Mouse (Mus musculus) erythroblast, adult 5-6 weeks (primary cell): ENCODE measurements around the gene Itgad. TPM values are rescaled to one million over a fixed set of nuclear protein-coding genes. Genes with fewer than 3 reads are reported as not detected.
"Not testable (repeated sequence)": the region's sequence is repeated elsewhere in the genome, so short reads cannot be mapped to it uniquely, and the experiment has no call there.

Experiments used
- ATAC-seq: replicated peaks from 2 replicates; pipeline ENCODE4 v1.8.0; 2016; ENCODE audit warnings: moderate number of reproducible peaks, mild to moderate bottlenecking, moderate TSS enrichment, inconsistent platforms; ENCODE audit not compliant: poor library complexity, low FRiP score, severe bottlenecking
- total RNA-seq, 2 experiments: library from RNA; stranded (forward) in 1 of 2; stranded (reverse) in 1 of 2; fragments of 150-400 nt in 1 of 2; fragments of 200-764, 138-1000 nt in 1 of 2; gene quantifications; 2 replicates each; pipeline versions ENCODE4 v1.2.3 to v1.2.4; 2015 to 2017; ENCODE audit warnings: low replicate concordance in 2 of 2

The Itgad gene
- total RNA-seq (2015; ENCODE audit: low replicate concordance) (3.5 and 7.7 TPM in 2 replicates), total RNA-seq (2017; ENCODE audit: low replicate concordance) (7.4 and 21.2 TPM in 2 replicates)

DNA sequence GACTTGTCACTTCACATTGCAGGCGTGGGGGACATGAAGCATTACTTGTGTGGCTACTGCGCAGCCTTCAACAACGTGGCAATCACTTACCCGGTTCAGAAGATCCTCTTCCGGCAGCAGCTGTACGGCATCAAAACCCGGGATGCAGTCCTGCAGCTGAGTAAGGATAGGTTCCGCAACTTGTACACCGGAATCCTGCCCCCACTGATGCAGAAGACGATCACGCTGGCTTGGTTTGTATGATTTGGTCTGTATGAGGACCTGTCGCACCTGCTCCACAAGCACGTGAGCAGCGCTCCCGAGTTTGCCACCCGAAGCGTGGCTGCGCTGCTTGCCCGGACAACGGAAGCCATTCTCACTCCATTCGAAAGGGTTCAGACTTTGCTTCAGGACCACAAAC, at the start of gene Itgad:
Gene Itgad (plus strand): TSS at position 301 of the 400 bp plus-strand sequence.
- no peak for ATAC-seq

DNA sequence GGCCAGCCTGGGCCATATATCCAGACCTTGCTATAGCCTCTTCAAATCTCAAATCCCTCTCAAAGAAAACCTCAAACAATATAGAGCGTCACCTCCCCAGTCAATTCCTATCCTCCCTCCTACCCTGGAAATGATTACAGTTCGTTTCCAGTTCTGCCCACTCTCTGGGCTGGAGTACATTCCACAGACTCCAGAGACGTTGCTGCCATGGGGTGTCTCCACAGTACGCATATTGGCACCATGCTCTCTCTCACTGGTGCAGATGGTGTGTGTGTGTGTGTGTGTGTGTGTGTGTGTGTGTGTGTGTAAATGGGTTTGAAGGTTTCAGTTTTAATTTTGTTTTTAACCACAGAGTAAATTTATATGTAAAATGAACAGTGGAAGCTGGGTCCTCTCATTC, 48.9 kb upstream of the Itgad start:
- ATAC-seq = no peak

DNA sequence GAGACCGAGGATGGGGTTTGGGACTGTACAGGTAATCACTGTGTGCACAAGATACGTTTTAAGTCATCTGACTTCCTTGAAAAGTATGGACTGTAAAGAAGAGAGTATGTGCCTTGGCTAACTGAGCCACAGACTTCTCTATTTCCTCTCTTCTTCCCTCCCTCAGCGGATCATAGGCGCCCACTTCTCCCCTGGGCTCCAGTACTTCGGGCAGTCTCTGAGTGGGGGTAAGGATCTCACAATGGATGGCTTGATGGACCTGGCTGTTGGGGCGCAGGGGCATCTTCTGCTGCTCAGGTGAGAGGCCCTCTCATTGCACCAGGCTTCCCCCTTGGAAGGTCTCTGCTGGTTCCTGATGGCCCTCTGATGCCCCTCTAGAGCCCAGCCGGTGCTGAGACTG, 46.7 kb upstream of the Itgad start:
- no peak for ATAC-seq

GRCm38 (mm10) chr7:128110314-128110713, 43.9 kb upstream of the Itgad start:
- no peak for ATAC-seq

- no peak for ATAC-seq
Measured at GRCm38 (mm10) chr7:128112131-128112530, 42.0 kb upstream of the Itgad start.

- ATAC-seq = no peak
Measured at GRCm38 (mm10) chr7:128114371-128115105, 39.6 kb upstream of the Itgad start.

GRCm38 (mm10) chr7:128115211-128115958, 38.8 kb upstream of the Itgad start:
- no peak for ATAC-seq

GRCm38 (mm10) chr7:128116396-128116795, 37.8 kb upstream of the Itgad start:
- ATAC-seq = no peak

GRCm38 (mm10) chr7:128119726-128120490, 34.3 kb upstream of the Itgad start:
- no peak for ATAC-seq

GRCm38 (mm10) chr7:128128741-128129720, 25.1 kb upstream of the Itgad start, which contains the start of gene Itgax:
TSS of gene Itgax (plus strand) at chr7:128129547.
- ATAC-seq = no peak

DNA sequence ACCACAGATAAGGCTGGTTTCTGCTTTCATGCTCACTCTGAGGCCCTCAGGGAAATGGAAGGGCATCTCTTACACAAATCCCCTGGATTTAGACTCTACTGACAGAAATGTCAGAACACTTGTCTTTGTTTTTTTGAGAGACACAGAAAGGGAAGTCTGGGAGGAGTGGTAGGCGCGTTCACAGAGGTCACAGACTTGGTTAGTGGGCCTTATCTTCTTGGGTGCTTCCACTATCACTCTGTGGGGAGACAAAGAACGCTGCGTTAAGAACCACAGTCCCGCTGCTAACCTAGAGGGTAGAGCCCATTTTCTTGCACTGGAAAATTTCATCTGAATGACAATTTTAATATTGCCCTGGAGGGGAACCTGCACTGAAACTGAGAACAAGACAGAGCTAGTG, 22.0 kb upstream of the Itgad start:
- no peak for ATAC-seq

DNA sequence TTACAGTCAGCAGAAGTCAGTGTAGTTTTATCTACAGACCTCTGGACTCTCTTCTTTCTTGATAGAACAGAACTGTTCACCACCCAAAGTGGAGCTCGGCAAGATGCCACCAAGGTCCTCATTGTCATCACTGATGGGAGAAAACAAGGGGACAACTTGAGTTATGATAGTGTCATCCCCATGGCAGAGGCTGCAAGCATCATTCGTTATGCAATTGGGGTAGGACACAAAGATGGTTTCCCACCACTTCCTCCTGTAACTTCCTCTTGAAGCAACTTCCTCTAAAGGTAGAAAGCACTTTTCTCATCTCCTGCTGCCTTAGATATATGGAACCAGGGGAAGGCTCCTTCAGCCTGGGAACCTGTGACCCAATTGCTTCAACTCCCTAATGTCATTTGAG, 20.6 kb upstream of the Itgad start:
- no peak for ATAC-seq

DNA sequence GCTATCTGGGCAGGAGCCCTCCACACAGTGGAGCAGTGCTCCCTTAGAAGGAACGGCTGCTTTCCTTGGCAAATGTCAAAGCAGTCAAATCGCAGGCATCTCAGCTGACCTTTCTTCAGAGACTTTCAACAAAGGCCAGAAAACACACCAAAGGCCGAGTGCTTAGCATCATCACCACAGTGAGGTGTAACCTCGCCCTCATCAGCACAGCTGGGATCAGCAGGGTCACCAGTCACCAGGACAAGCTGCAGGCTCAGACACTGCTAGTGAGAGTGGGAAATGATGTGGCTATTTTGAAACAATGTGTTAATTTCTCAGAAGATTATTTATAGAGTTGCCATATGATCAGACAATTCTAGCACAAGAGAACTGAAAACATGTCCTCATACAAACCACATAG, 17.2 kb upstream of the Itgad start:
- ATAC-seq = no peak

DNA sequence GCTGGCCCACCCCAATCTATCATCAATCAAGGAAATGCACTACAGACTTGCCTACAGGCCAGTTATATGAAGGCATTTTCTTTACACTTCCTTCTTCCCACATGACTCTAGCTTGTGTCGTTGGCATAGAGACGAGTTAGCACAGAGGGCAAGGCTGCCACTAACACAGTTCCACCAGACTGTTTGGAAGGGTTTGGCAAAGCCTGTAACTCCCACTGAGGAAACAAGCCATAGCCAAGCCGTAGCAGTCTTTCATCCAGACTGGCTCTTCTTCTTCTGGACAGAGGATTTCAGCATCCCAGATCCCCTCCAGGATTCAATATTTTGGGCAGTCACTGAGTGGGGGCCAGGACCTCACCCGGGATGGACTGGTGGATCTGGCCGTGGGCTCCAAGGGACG, 14.6 kb upstream of the Itgad start:
- ATAC-seq = no peak

GRCm38 (mm10) chr7:128150970-128151369, 3.2 kb upstream of the Itgad start:
- no peak for ATAC-seq

- ATAC-seq = no peak
Measured at GRCm38 (mm10) chr7:128154924-128155323, 748 bp downstream of the Itgad start.

DNA sequence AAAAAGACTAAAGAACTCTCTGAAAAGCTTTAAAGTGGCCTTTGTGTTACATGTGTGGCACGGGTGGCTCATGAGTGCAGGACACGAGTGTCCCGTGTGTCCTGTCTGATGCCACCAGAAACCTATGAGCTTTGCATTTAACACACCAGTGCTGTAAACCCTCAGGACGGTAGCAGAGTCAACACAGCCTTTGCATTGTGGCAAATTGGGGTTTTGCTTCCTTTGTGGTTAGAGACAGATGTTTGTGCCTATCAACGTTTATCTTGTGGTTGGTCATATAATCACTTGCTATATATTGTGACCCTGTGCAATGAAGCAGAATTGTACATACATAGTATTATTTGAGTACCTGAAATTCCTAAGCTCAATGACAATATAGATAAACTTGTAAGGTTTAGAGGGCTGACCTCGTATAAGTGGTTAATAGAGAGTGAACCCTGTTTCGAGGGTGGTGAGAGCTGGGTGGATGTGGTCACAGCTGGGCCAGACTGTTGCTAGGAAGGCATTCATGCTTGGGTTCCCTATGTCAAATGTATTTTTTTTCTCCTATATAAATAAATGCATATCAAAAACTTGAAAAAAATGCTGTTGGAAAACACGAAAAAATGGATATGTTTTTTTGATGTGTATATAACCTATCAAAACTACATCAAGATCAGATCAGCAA, 4.6 kb downstream of the Itgad start:
- not testable (repeated sequence) for ATAC-seq

DNA sequence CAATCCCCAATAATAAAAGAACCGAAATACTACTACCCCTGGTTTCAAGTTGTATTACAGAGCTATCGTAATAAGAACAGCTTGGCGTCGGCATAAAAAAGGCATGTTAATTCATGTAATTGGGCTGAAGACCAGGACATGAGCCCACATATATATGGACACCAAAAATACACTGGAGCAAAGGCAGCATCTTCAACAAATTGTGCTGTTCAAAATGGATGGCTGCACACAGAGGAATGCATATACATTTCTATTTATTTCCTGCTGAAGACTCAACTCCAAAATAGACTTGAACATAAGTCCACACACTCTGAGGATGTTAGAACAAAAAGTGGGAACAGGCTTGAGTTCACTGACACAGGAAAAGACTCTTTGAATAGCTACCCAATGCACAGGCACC, 9.8 kb downstream of the Itgad start:
- no peak for ATAC-seq

- ATAC-seq = no peak
Measured at GRCm38 (mm10) chr7:128166391-128166790, 12.2 kb downstream of the Itgad start.
